Mouse (Mus musculus) limb, embryonic 15.5 days (tissue): ENCODE results near the gene Ccdc188. TPM values are rescaled to one million over a fixed set of nuclear protein-coding genes. Genes with fewer than 3 reads are reported as not detected.
A peak's percentile ranks its signal among the peaks of the same experiment; 100 is the strongest.

Source experiments
- ATAC-seq: fragments of 200-750 bp; cut with Nextera tagmentation; 2 replicates; pipeline ENCODE4 v1.8.0; 2017; ENCODE audit warnings: low read depth, moderate TSS enrichment; ENCODE audit not compliant: insufficient number of reproducible peaks, low FRiP score, low TSS enrichment
- H3K27ac ChIP-seq: fragments of 300-500 bp; sonication (generic); 2 replicates; pipeline ENCODE4 v1.5.1; 2015; ENCODE audit warnings: moderate library complexity, mild to moderate bottlenecking, inconsistent platforms
- H3K27me3 ChIP-seq: fragments of 300-500 bp; sonication (generic); 2 replicates; pipeline ENCODE4 v1.6.1; 2015; ENCODE audit warnings: inconsistent platforms
- H3K36me3 ChIP-seq: fragments of 300-500 bp; sonication (generic); 2 replicates; pipeline ENCODE4 v1.6.1; 2015; ENCODE audit warnings: inconsistent platforms
- H3K4me1 ChIP-seq: fragments of 300-500 bp; sonication (generic); 2 replicates; pipeline ENCODE4 v1.6.1; 2015; ENCODE audit warnings: inconsistent platforms
- H3K4me2 ChIP-seq: fragments of 300-500 bp; sonication (generic); 2 replicates; pipeline ENCODE4 v1.6.1; 2015; ENCODE audit warnings: mild to moderate bottlenecking, inconsistent platforms
- H3K4me3 ChIP-seq: fragments of 300-500 bp; sonication (generic); 2 replicates; pipeline ENCODE4 v1.5.1; 2015; ENCODE audit warnings: mild to moderate bottlenecking, inconsistent platforms
- H3K9ac ChIP-seq: fragments of 300-500 bp; sonication (generic); 2 replicates; pipeline ENCODE4 v1.6.1; 2015; ENCODE audit warnings: inconsistent platforms
- H3K9me3 ChIP-seq: fragments of 300-500 bp; sonication (generic); 2 replicates; pipeline ENCODE4 v1.6.1; 2016; ENCODE audit warnings: inconsistent platforms
- WGBS: fragments of 180-500 bp; shearing (Covaris S2); methylation state at CpG from one replicate; pipeline ENCODE4 v1.1.7; 2015; 5-methylcytosine and 5-hydroxymethylcytosine counted together
- polyA plus RNA-seq: library from polyadenylated mRNA; unstranded; fragments of >200 nt; fragmentation: Nextera tagmentation; extraction: Ambion mirVana; gene quantifications from 2 replicates; pipeline ENCODE4 v1.2.1, GENCODE M21; 2015

Ccdc188 gene
- polyA plus RNA-seq, 1 experiment from 2014 or later, result not detected

GRCm38 (mm10) chr16:18203430-18204091 is 14.1 kb upstream of the Ccdc188 start:
- Histone ChIP-seq H3K27ac (no peak overlapping the region), H3K4me3 (no peak overlapping the region), H3K4me2 (no peak overlapping the region), H3K4me1 (peaks cover 13% of the 10 kb centered on the region), H3K9ac (no peak overlapping the region), H3K9me3 (no peaks in the 10 kb centered on the region), H3K36me3 (no peaks in the 10 kb centered on the region), H3K27me3 (no peaks in the 10 kb centered on the region)
- WGBS, result 20% methylated on average over 7 of the region's 7 CpGs
- ATAC-seq, result no peak

DNA sequence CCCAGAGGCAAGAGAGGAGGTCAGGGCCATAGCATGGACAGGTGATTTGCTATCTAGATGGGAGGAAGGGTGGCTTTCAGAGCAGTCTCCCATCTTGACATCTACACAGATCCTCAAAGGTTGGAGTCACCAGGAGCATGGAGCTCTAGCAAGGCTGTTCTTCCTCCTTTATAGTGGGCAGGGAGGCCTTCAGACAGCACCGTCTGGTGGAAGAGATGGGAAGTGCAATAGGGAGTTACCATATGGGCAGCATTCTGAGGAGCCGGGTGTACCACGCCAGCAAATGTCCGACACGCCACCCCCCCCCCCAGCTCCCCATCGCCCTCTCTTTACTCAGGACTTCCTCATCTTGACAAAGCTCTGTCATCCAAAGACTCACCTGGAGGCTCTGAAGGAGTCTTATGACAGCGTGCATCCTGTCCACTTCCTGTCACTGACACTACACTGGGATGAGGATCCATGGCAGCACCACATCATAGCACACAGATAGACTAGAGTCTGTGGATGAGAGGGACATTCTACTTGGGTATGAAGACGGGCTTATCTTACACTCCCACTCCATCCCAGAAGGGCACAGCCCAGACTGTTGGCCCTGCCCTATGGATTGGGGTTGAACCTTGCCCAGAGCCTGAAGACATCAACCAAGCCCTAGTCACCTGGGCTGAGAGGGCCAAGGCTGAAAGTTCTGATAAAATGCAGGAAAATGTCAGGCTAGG is 6.8 kb upstream of the Ccdc188 start:
- H3K27me3 ChIP-seq, result 0 out of 2 replicates have a peak, but pooled peaks cover 9% of the 10 kb centered on the region
- no peaks in the 10 kb centered on the region for H3K9me3 ChIP-seq
- 15% methylated on average over 8 of the region's 8 CpGs for WGBS
- no peaks in the 10 kb centered on the region for H3K36me3 ChIP-seq
- H3K27ac ChIP-seq, result no peak overlapping the region
- no peak for ATAC-seq
- H3K4me2 ChIP-seq, result no peak overlapping the region
- H3K9ac ChIP-seq, result no peak overlapping the region
- no peak overlapping the region for H3K4me3 ChIP-seq
- peaks cover 9% of the 10 kb centered on the region; the same call in 1 of the 2 replicates for H3K4me1 ChIP-seq

DNA sequence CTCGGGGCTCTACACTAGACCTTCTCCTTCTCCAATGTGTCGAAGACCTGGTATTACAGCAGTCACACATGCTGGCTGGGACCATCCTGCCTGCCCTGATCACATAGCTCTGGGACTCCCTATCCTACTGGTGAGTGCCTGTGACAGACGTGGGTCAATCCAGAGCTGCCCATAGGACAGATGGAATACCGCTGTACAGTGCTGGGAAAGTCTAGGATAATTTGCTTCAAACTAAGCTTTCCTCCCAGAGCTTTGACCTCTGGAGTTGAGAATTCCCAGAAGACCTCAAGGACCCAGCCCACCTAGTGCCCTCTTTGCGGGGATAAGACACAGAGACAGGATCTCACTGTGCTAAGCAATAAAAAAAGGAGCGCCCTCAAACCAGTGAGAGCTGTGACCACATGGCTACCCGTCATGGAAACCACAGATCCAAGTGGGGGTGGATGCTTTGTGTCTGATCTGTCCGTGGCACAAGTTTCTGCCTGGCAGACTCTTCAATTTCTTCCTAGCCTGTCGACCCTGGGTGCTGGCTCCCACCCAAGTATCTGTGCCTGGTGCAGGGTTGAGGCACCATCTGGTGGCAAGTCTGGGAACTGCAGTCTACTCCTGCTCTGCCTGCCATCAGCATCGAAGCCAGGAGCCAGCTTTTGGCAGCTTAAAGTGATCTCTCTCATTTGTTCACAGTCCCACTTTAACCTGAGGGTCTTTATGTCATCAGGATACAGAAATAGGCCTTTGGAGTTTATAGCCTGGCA is 6.1 kb upstream of the Ccdc188 start:
- H3K4me1 ChIP-seq, result peaks cover 9% of the 10 kb centered on the region; the same call in 1 of the 2 replicates
- 47% methylated on average over 10 of the region's 10 CpGs for WGBS
- H3K36me3 ChIP-seq, result no peaks in the 10 kb centered on the region
- H3K9ac ChIP-seq, result no peak overlapping the region
- H3K4me2 ChIP-seq, result no peak overlapping the region
- H3K27me3 ChIP-seq, result 0 out of 2 replicates have a peak, but pooled peaks cover 9% of the 10 kb centered on the region
- no peak overlapping the region for H3K4me3 ChIP-seq
- H3K27ac ChIP-seq, result no peak overlapping the region
- no peaks in the 10 kb centered on the region for H3K9me3 ChIP-seq
- no peak for ATAC-seq

- WGBS, result 40% methylated on average over 6 of the region's 6 CpGs
- Histone ChIP-seq H3K4me2 (no peak overlapping the region), H3K27me3 (0 out of 2 replicates have a peak, but pooled peaks cover 9% of the 10 kb centered on the region), H3K4me3 (no peak overlapping the region), H3K9ac (no peak overlapping the region), H3K27ac (no peak overlapping the region), H3K36me3 (no peaks in the 10 kb centered on the region), H3K9me3 (no peaks in the 10 kb centered on the region), H3K4me1 (peaks cover 9% of the 10 kb centered on the region; the same call in 1 of the 2 replicates)
- no peak for ATAC-seq
Measured at GRCm38 (mm10) chr16:18213689-18214088, 4.0 kb upstream of the Ccdc188 start.

- no peak overlapping the region for H3K4me3 ChIP-seq
- H3K36me3 ChIP-seq, result no peaks in the 10 kb centered on the region
- H3K4me1 ChIP-seq, result peaks cover 13% of the 10 kb centered on the region
- WGBS, result 74% methylated on average over 7 of the region's 7 CpGs
- H3K9ac ChIP-seq, result no peak overlapping the region
- no peak for ATAC-seq
- no peaks in the 10 kb centered on the region for H3K9me3 ChIP-seq
- H3K4me2 ChIP-seq, result no peak overlapping the region
- 0 out of 2 replicates have a peak, but pooled peaks cover 6% of the 10 kb centered on the region for H3K27me3 ChIP-seq
- no peak overlapping the region for H3K27ac ChIP-seq
Measured at GRCm38 (mm10) chr16:18214858-18215257, 2.8 kb upstream of the Ccdc188 start.

GRCm38 (mm10) chr16:18218580-18218996 is 909 bp downstream of the Ccdc188 start:
- peaks cover 26% of the 10 kb centered on the region for H3K36me3 ChIP-seq
- H3K27ac ChIP-seq, result no peak overlapping the region
- H3K4me2 ChIP-seq, result no peak overlapping the region
- no peaks in the 10 kb centered on the region for H3K9me3 ChIP-seq
- ATAC-seq, result no peak
- H3K9ac ChIP-seq, result no peak overlapping the region
- H3K27me3 ChIP-seq, result no peaks in the 10 kb centered on the region
- peaks cover 21% of the 10 kb centered on the region for H3K4me1 ChIP-seq
- H3K4me3 ChIP-seq, result no peak overlapping the region
- 73% methylated on average over 9 of the region's 9 CpGs for WGBS

DNA sequence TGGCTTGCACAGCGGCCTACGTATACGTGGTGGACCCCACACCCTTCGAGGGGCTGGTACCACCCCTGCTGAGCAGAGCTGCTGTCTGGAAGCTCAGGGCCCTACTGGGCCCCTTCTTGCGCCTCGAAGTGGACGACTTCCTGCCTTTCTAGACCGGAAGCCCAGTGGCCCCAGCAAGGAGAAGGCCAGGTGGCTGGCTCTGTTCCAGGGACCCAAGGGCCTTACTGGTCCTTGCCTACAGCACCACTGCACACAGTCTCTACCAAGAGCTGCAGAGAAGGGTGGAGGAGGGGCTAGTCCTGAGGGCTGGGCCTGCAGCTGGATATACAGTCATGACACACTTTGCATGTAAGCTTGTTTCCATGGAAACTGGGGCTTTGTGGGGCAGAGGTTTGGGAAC is 2.3 kb downstream of the Ccdc188 start:
- H3K4me1 ChIP-seq, result peaks cover 21% of the 10 kb centered on the region
- WGBS, result 38% methylated on average over 8 of the region's 8 CpGs
- no peak overlapping the region for H3K9ac ChIP-seq
- H3K27ac ChIP-seq, result peak overlapping the region; percentile 50
- H3K27me3 ChIP-seq, result no peaks in the 10 kb centered on the region
- H3K36me3 ChIP-seq, result peaks cover 40% of the 10 kb centered on the region
- no peaks in the 10 kb centered on the region for H3K9me3 ChIP-seq
- ATAC-seq, result peak; percentile 30; the same call in 1 of the 2 replicates
- H3K4me3 ChIP-seq, result no peak overlapping the region
- H3K4me2 ChIP-seq, result no peak overlapping the region

- Histone ChIP-seq H3K4me1 (peaks cover 21% of the 10 kb centered on the region), H3K27me3 (no peaks in the 10 kb centered on the region), H3K4me2 (no peak overlapping the region), H3K9me3 (no peaks in the 10 kb centered on the region), H3K9ac (no peak overlapping the region), H3K27ac (0 out of 2 replicates have a peak overlapping the region, but pooled peaks have one; percentile 50), H3K36me3 (peaks cover 50% of the 10 kb centered on the region), H3K4me3 (no peak overlapping the region)
- no peak for ATAC-seq
- 83% methylated on average over 6 of the region's 6 CpGs for WGBS
Measured at GRCm38 (mm10) chr16:18220856-18221542, 3.3 kb downstream of the Ccdc188 start.

DNA sequence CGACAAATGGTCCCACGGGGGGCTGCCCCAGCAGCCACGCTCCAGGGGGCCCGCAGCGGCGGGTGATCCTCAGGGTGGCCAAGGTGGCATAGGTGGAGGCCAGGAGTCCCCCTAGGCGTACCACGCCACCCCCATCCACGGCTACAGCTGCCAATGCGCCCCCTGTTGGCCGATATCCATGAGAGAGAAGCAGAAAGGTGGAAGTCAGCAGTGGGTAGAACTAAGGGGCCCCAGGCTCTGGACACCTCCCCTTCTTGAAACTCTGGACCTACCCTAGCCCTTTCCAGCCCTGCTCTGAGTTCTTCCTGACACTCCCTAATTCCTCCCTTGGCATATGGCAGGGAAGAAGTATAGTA is 3.8 kb downstream of the Ccdc188 start:
- no peaks in the 10 kb centered on the region for H3K9me3 ChIP-seq
- no peak for ATAC-seq
- no peak overlapping the region for H3K9ac ChIP-seq
- H3K4me3 ChIP-seq, result no peak overlapping the region
- no peak overlapping the region for H3K27ac ChIP-seq
- H3K36me3 ChIP-seq, result peaks cover 55% of the 10 kb centered on the region
- 80% methylated on average over 11 of the region's 11 CpGs for WGBS
- H3K4me1 ChIP-seq, result peaks cover 21% of the 10 kb centered on the region
- H3K27me3 ChIP-seq, result no peaks in the 10 kb centered on the region
- H3K4me2 ChIP-seq, result no peak overlapping the region

DNA sequence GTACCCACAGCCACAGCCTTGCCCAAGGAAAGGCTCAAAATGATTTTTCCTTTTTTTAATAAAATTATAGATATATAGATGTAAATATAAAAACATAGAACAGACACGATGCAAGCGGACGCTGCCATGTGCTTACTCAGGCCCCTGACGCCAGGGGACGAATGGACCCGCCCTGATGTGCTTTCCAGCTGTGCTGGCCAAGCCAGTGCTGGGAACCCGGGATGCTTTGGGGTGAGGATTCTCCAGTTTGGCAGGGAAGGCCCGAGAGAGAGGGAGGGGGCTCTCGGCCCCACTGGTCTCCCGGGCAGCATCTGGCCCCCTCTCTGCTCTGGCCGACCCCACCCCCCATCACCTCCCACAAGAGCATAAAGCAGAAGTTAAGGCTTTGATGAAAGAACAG is 4.5 kb downstream of the Ccdc188 start:
- Histone ChIP-seq H3K4me1 (peaks cover 21% of the 10 kb centered on the region), H3K27me3 (no peaks in the 10 kb centered on the region), H3K27ac (no peak overlapping the region), H3K4me3 (no peak overlapping the region), H3K36me3 (peaks cover 62% of the 10 kb centered on the region), H3K9me3 (no peaks in the 10 kb centered on the region), H3K9ac (no peak overlapping the region), H3K4me2 (no peak overlapping the region)
- ATAC-seq, result no peak
- WGBS, result 77% methylated on average over 11 of the region's 11 CpGs

DNA sequence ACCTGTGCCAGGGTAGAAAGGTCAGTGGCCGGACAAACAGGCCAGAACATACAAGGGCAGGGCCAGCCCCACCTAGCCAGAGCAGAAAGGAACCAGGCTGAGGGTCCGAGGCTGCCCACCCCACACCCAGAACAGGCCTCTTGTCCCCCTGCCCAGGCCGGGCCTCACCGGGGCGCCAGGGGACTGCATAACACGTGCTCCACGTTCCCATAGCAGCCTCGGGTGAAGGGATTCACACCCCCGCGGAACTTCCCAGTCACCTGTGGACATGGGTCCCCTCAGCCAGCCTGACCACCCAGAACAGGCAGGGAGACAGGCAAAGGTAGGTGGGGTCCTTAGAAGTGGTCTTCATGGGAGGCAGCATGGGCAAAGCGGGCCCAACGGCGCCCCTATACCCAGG is 9.5 kb downstream of the Ccdc188 start:
- no peak for ATAC-seq
- Histone ChIP-seq H3K27me3 (no peaks in the 10 kb centered on the region), H3K9me3 (no peaks in the 10 kb centered on the region), H3K4me3 (no peak overlapping the region), H3K4me2 (no peak overlapping the region), H3K36me3 (peaks cover 67% of the 10 kb centered on the region), H3K4me1 (peaks cover 22% of the 10 kb centered on the region), H3K9ac (no peak overlapping the region), H3K27ac (no peak overlapping the region)
- 89% methylated on average over 13 of the region's 13 CpGs for WGBS
